Mouse (Mus musculus) neural tube, embryonic 14.5 days (tissue): ENCODE measurements at regions not wholly inside any gene's neighbourhood (a gene's known extent, or its start where the extent isn't known, plus 50 kb on each side); places are given as distances from the start of the nearest gene placed in this dataset.
"Not testable (repeated sequence)": the region's sequence is repeated elsewhere in the genome, so short reads cannot be mapped to it uniquely, and the experiment has no call there.

Experiments
- ATAC-seq: fragments of 200-750 bp; cut with Nextera tagmentation; 2 replicates; pipeline ENCODE4 v1.8.0; 2017; ENCODE audit warnings: low read depth, mild to moderate bottlenecking, moderate TSS enrichment, moderate library complexity
- H3K27ac ChIP-seq: fragments of 300-500 bp; sonication (generic); 2 replicates; pipeline ENCODE4 v1.5.1; 2014; ENCODE audit warnings: low read depth, mild to moderate bottlenecking, control low read depth, low read length, moderate library complexity, mixed read lengths
- H3K27me3 ChIP-seq: fragments of 300-500 bp; sonication (generic); 2 replicates; pipeline ENCODE4 v1.6.1; 2014; ENCODE audit warnings: low read length; ENCODE audit not compliant: control insufficient read depth, insufficient read depth
- H3K36me3 ChIP-seq: fragments of 300-500 bp; sonication (generic); 2 replicates; pipeline ENCODE4 v1.6.1; 2014; ENCODE audit warnings: low read length, mixed read lengths; ENCODE audit not compliant: control insufficient read depth, insufficient read depth
- H3K4me1 ChIP-seq: fragments of 300-500 bp; sonication (generic); 2 replicates; pipeline ENCODE4 v1.6.1; 2014; ENCODE audit warnings: low read length; ENCODE audit not compliant: control insufficient read depth, insufficient read depth
- H3K4me2 ChIP-seq: fragments of 300-500 bp; sonication (generic); 2 replicates; pipeline ENCODE4 v1.6.1; 2014; ENCODE audit warnings: mild to moderate bottlenecking, low read depth, low read length, control low read depth
- H3K4me3 ChIP-seq: fragments of 300-500 bp; sonication (generic); 2 replicates; pipeline ENCODE4 v1.5.1; 2014; ENCODE audit warnings: low read depth, low read length, control low read depth, mixed read lengths
- H3K9ac ChIP-seq: fragments of 300-500 bp; sonication (generic); replicated peaks from 2 replicates; pipeline ENCODE4 v1.6.1; 2014; ENCODE audit warnings: low read depth, mild to moderate bottlenecking, control low read depth, low read length, mixed read lengths
- H3K9me3 ChIP-seq: fragments of 300-500 bp; sonication (generic); 2 replicates; pipeline ENCODE4 v1.6.1; 2016; ENCODE audit warnings: low read length; ENCODE audit not compliant: control insufficient read depth
- WGBS: fragments of 180-500 bp; shearing (Covaris S2); extraction: QIAGEN DNeasy Blood & Tissue Kit; methylation state at CpG from one replicate; pipeline ENCODE4 v1.1.7; 2014; 5-methylcytosine and 5-hydroxymethylcytosine counted together

- Histone ChIP-seq H3K9me3 (no peaks in the 10 kb centered on the region), H3K9ac (no peak overlapping the region), H3K4me2 (no peak overlapping the region), H3K27ac (no peak overlapping the region), H3K36me3 (no peaks in the 10 kb centered on the region), H3K27me3 (no peaks in the 10 kb centered on the region), H3K4me1 (no peaks in the 10 kb centered on the region), H3K4me3 (no peak overlapping the region)
- 83% methylated on average over 2 of the region's 2 CpGs for WGBS
- no peak for ATAC-seq
Measured at GRCm38 (mm10) chrX:99732526-99732925, 88.3 kb upstream of the Tmem28 start.

- H3K4me1 ChIP-seq = no peaks in the 10 kb centered on the region
- no peaks in the 10 kb centered on the region for H3K36me3 ChIP-seq
- no peaks in the 10 kb centered on the region for H3K27me3 ChIP-seq
- no peak overlapping the region for H3K4me3 ChIP-seq
- no peak overlapping the region for H3K27ac ChIP-seq
- WGBS = 10% methylated on average over 1 of the region's 1 CpGs
- H3K9ac ChIP-seq = no peak overlapping the region
- no peak for ATAC-seq
- H3K9me3 ChIP-seq = no peaks in the 10 kb centered on the region
- no peak overlapping the region for H3K4me2 ChIP-seq
Measured at GRCm38 (mm10) chrX:99725101-99725500, 95.7 kb upstream of the Tmem28 start.

- Histone ChIP-seq H3K36me3 (no peaks in the 10 kb centered on the region), H3K4me3 (no peak overlapping the region), H3K9me3 (no peaks in the 10 kb centered on the region), H3K4me2 (no peak overlapping the region), H3K4me1 (no peaks in the 10 kb centered on the region), H3K27me3 (no peaks in the 10 kb centered on the region), H3K27ac (no peak overlapping the region), H3K9ac (no peak overlapping the region)
- ATAC-seq = no peak
- WGBS = 61% methylated on average over 4 of the region's 4 CpGs
Measured at GRCm38 (mm10) chrX:99695366-99695765, 125.5 kb upstream of the Tmem28 start.

- Histone ChIP-seq H3K27me3 (no peaks in the 10 kb centered on the region), H3K4me1 (no peaks in the 10 kb centered on the region), H3K4me2 (no peak overlapping the region), H3K9me3 (no peaks in the 10 kb centered on the region), H3K27ac (no peak overlapping the region), H3K9ac (no peak overlapping the region), H3K4me3 (no peak overlapping the region), H3K36me3 (no peaks in the 10 kb centered on the region)
- WGBS = 66% methylated on average over 4 of the region's 4 CpGs
- no peak for ATAC-seq
Measured at GRCm38 (mm10) chrX:99690971-99691370, 129.8 kb upstream of the Tmem28 start.

- Histone ChIP-seq H3K36me3 (no peaks in the 10 kb centered on the region), H3K4me1 (no peaks in the 10 kb centered on the region), H3K9me3 (no peaks in the 10 kb centered on the region), H3K9ac (no peak overlapping the region), H3K27me3 (no peaks in the 10 kb centered on the region), H3K4me2 (no peak overlapping the region), H3K4me3 (no peak overlapping the region), H3K27ac (no peak overlapping the region)
- ATAC-seq = no peak
- whole genome bisulfite sequencing = 88% methylated on average over 4 of the region's 4 CpGs
Measured at GRCm38 (mm10) chrX:99689761-99690160, 131.1 kb upstream of the Tmem28 start.

GRCm38 (mm10) chrX:99682491-99682890, 138.3 kb upstream of the Tmem28 start:
- H3K4me3 ChIP-seq, H3K36me3 ChIP-seq, H3K9ac ChIP-seq, H3K4me2 ChIP-seq, H3K4me1 ChIP-seq, H3K9me3 ChIP-seq, H3K27ac ChIP-seq, H3K27me3 ChIP-seq, ATAC-seq: not testable (repeated sequence)

GRCm38 (mm10) chrX:99667596-99667995, 153.2 kb upstream of the Tmem28 start:
- Histone ChIP-seq H3K27ac (no peak overlapping the region), H3K4me3 (no peak overlapping the region), H3K9me3 (no peaks in the 10 kb centered on the region), H3K9ac (no peak overlapping the region), H3K4me2 (no peak overlapping the region), H3K36me3 (no peaks in the 10 kb centered on the region), H3K4me1 (no peaks in the 10 kb centered on the region), H3K27me3 (no peaks in the 10 kb centered on the region)
- no peak for ATAC-seq
- 49% methylated on average over 2 of the region's 2 CpGs for WGBS

- no peak overlapping the region for H3K4me3 ChIP-seq
- no peak overlapping the region for H3K9ac ChIP-seq
- no peaks in the 10 kb centered on the region for H3K4me1 ChIP-seq
- H3K36me3 ChIP-seq = no peaks in the 10 kb centered on the region
- H3K27ac ChIP-seq = no peak overlapping the region
- H3K9me3 ChIP-seq = no peaks in the 10 kb centered on the region
- 0 out of 2 replicates have a peak, but pooled peaks cover 2% of the 10 kb centered on the region for H3K27me3 ChIP-seq
- no peak for ATAC-seq
- H3K4me2 ChIP-seq = no peak overlapping the region
- 88% methylated on average over 3 of the region's 3 CpGs for WGBS
Measured at GRCm38 (mm10) chrX:99662566-99662965, 158.3 kb upstream of the Tmem28 start.

- no peaks in the 10 kb centered on the region for H3K36me3 ChIP-seq
- ATAC-seq = no peak
- 44% methylated on average over 8 of the region's 8 CpGs for WGBS
- no peak overlapping the region for H3K4me2 ChIP-seq
- no peak overlapping the region for H3K27ac ChIP-seq
- no peak overlapping the region for H3K9ac ChIP-seq
- H3K9me3 ChIP-seq = no peaks in the 10 kb centered on the region
- H3K4me1 ChIP-seq = no peaks in the 10 kb centered on the region
- no peak overlapping the region for H3K4me3 ChIP-seq
- H3K27me3 ChIP-seq = 0 out of 2 replicates have a peak, but pooled peaks cover 2% of the 10 kb centered on the region
Measured at GRCm38 (mm10) chrX:99659496-99660140, 161.2 kb upstream of the Tmem28 start.
